Mouse (Mus musculus) B cell, adult 2 months (primary cell): ENCODE results near the gene Clec3a.

Experiments used
- DNase-seq, 2 experiments: peaks; one replicate each; pipeline ENCODE4 v3.0.0; 2022

Gene Clec3a

DNA sequence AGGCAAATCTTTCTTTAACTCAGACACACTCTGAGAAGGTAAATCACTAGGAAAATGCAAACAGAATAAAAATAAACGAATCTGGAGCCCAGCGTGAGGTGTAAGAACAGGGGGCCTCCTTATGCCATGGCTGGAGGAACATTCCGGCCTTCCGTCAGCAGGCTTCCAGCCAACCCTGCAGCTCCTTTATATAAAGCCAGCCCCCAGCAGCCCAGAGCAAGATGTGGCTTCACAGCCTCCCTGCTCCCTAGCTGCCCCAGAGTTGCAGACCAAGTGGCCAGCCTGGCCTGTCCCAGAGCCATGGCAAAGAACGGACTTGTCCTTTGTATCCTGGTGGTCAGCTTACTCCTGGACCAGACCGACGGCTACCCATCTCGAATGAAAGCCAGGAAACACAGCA is at the start of gene Clec3a:
Clec3a (plus strand) TSS at position 301 of the 400 bp plus-strand sequence.
- DNase-seq: no peak

DNA sequence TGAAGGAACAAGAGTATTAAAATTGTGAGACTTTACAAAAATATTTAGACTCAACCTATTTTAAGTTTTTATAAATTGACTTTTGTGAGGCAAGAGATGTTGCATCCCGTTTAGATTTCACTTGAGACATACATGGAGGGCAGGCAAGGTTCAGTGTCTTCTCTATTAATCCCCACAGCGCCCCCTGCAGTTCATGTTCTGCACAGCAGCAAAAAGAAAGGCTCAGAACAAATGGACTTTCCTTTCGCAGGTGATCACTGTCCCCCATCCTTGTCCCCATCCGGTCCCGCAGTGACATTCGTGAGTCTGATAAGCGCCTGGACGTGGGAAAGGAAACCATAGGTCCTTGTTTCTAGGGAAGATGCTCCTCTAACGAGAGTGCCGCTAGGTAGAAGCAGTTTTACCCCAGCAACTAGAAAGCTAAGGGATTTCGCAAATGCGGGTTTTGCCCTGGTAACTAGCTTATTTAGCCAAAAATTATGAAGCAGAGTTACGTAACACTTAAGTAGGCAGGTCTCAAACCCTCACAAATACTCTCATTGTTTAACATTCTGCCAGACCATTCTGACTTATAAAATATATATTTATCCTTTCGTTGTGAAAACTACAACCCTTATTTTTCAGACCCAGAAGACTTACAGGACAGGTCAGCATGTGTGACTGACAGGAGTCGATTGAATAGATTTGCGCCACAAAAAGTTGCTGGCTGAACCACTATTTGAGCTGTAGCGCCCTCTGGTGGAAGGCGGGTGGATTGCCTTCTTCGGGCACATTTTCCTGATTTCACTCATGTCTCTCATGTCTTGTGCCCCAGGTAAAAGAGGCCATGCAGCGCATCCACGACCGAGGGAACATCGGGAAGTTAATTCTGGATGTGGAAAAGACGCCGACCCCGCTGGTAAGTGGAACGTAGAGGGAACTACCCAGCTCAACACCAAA is 48.6 kb upstream of the Clec3a start:
- peak; percentile 55 to 62 for DNase-seq

- no peak for DNase-seq
These were observed 43.5 kb upstream of the Clec3a start for GRCm38 (mm10) chr8:114374390-114374789.

GRCm38 (mm10) chr8:114384189-114384588 is 33.7 kb upstream of the Clec3a start:
- no peak for DNase-seq

DNA sequence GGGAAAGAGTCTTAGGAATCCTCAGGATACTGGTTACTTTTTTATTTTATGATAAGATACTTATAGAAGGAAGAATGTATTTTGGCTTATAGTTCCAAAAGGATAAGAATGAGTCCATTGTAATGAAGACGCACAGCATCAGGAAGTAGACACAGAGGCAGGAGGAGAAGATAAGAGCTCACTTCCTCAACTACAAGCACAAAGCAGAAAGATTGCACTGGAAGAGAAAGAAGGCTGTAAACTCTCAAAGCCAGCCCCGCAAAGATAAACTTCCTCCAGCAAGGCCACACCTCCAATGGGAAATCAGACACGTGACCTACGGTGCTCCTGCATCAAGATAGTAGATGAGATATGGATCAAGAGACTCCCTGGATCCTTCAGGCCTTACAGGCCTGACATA is 30.4 kb upstream of the Clec3a start:
- no peak for DNase-seq

- DNase-seq: no peak
These were observed 27.2 kb upstream of the Clec3a start for GRCm38 (mm10) chr8:114390465-114391254.

- no peak for DNase-seq
These were observed 19.6 kb upstream of the Clec3a start for GRCm38 (mm10) chr8:114398326-114398725.

DNA sequence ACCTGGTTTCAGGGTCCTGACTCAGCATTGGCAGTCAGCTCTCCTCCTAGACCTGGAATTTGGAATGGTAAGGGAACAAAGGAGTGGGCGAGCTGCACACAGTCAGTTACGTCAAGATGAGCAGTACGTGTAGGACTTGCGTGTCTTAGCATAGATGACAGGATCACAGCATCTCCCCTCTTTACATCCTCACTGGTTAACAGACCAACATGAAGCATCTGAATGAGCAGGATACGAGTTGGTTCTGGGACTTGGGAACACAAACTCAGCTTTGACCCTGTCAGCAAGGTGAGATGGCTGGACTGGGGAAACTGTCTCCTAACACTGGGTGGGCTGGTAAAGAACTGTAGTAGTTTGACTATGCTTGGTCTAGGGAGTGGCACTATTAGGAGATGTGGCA is 18.6 kb upstream of the Clec3a start:
- no peak for DNase-seq

DNA sequence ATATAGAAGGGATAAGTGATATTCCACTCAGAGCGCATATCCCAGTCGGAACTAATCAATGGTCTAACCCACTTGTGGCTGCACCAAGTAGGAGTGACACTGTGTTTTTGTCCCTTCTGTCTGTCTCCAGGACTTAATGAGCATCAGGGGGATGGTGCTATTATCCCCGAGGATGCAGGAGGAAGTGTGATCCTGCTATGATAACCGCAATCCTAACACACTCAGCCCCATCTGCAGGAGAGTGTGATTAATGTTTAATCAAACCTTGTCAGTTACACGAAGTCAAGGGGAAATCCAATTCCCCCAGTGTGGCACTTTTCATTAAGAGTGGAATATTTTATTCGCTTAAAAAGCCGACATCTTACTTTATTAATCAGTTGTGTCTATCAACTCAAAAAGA is 16.2 kb upstream of the Clec3a start:
- DNase-seq: no peak

GRCm38 (mm10) chr8:114411421-114411820 is 6.5 kb upstream of the Clec3a start:
- no peak for DNase-seq

- DNase-seq: no peak
These were observed 600 bp downstream of the Clec3a start for GRCm38 (mm10) chr8:114418486-114418885.

DNA sequence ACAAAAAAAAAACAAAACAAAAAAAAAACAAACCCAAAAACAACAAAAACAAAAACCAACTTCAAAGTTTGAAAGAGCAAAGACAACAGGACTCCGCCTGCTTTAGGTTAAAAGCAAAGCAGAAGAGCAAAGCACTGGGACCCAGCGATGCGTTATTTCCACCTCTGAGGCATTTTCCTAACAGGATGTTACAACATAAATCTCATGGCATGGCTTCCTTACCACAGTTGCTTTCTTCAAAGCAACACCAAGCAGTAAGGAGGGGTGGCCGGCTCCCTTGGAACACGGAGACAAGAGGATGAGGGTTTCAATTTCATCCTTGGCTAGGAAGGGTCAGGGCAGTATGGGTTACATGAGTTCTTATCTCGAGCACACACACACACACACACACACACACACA is 1.0 kb downstream of the Clec3a start:
- no peak for DNase-seq

DNA sequence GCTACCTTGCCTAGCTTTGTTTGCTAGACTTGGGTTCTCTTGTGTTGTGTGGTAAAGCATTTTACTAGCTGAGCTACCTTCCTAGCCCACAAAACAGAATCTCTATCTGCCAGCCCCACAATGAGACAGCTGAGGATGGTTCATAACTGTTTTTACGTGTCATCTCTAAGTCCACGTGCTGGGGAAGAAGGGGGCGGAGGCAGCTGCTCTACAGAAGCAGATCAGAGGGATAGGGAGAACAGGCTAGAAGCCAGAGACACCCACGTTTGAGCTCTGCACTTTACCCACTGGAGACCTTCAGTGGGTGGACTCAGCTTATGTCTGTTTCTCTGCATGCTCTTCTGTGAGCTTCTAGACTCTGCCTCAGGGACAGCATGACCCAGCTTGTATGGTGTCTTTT is 3.7 kb downstream of the Clec3a start:
- DNase-seq: no peak

DNA sequence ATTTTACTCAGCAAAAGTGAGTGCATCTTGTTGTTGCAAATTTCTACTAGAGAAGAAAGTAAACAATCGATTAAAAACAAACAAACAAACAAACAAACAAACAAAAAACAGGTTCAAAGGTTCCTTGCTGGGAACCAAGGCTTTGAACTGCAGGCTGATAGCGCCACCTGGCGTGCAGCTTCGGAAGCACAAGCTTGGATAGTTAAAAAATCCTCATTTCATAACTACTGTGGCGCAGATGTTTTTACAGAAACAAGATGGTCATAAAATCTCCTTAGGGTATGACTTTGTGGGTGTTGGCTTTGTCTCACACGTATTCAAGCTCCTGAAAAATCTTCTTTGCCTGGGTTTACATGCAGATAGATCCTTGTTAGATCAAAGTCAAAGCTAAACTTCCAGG is 20.4 kb downstream of the Clec3a start:
- DNase-seq: peak; percentile 74 to 76

GRCm38 (mm10) chr8:114439334-114440204 is 21.7 kb downstream of the Clec3a start, which contains the start of gene Wwox:
Gene Wwox (plus strand): TSS chr8:114439655.
- peak; percentile 99 for DNase-seq

DNA sequence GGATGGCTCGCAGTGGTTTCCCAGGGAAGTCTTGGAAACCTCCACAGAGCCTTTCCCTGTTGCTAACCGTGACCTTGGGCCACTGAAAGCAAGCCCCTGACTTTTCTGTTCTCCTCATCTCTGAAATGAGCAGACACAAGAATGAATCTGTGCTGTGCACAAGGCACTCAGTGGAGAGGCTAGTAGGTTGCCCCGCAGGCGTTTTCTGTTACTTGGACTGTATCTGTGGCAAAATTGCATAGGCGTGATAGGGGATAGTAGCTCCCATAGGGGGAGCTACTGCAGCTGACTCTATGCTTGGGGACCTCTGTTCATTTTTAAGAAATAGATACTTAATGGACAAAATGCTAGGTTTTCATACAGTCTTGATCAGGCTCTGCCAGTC is 22.3 kb downstream of the Clec3a start:
- no peak for DNase-seq

GRCm38 (mm10) chr8:114441616-114442015 is 23.7 kb downstream of the Clec3a start:
- peak; percentile 66 to 68 for DNase-seq

- DNase-seq: no peak
These were observed 29.0 kb downstream of the Clec3a start for GRCm38 (mm10) chr8:114446884-114447283.

DNA sequence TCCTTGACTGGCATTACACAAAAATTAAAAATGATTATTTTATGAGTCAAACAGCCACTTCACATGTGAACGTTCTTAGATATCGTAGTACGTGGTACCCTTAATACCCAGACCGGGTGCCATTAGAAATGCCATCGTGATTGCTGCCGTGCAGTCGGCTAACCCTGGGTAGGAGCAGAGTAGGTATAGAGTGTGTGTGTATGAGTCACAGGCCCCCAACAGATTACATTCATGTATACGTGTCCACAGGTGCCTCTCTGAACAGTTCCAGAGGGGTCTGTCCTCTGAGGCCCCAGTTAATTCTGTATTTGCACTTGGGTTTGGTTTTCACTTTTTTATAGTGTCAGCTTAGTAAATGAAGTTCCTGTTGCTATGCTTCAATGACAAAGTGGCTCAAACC is 34.4 kb downstream of the Clec3a start:
- DNase-seq: no peak

DNA sequence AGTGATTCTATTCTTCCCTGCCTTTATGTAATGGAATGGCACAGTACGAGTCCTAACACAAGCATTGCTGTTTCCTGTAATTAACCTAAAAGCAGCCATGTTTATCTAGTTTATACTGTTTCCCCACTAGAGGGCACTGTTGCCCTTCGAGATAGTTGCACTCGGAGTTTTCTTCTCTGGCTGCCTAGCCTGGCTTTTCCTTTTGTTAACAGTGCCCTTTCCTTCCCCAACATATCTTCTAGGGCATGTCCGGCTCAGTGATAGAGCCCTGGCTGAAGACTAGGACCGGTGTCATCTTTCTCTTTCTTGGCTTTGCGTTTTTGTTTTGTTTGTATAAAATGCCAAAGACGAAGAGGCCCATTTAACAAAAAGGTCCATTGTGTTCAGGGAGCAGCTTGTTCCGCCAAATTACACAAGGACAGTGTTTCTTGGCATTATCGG is 34.9 kb downstream of the Clec3a start:
- peak; percentile 72 for DNase-seq

GRCm38 (mm10) chr8:114455302-114455701 is 37.4 kb downstream of the Clec3a start:
- no peak for DNase-seq

GRCm38 (mm10) chr8:114455953-114456352 is 38.1 kb downstream of the Clec3a start:
- no peak for DNase-seq
